Mouse (Mus musculus) gastrocnemius, postnatal 25 days (tissue): ENCODE data around the gene Foxi3. TPM values are rescaled to one million over a fixed set of nuclear protein-coding genes. Genes with fewer than 3 reads are reported as not detected.

Source experiments
- DNase-seq: peaks from one replicate; pipeline ENCODE4 v3.0.0; 2022
- total RNA-seq, 2 experiments: library from RNA; stranded (reverse); gene quantifications; 1 replicate in 1 of 2; 2 replicates in 1 of 2; pipeline ENCODE4 v1.2.3; 2021

Foxi3 gene
- total RNA-seq, 2 experiments from 2014 or later, result not detected

- no peak for DNase-seq
Observed at GRCm38 (mm10) chr6:70996123-70996723, 39.9 kb downstream of the Foxi3 start.

GRCm38 (mm10) chr6:71002656-71003055 lies 46.3 kb downstream of the Foxi3 start:
- DNase-seq, result no peak

DNA sequence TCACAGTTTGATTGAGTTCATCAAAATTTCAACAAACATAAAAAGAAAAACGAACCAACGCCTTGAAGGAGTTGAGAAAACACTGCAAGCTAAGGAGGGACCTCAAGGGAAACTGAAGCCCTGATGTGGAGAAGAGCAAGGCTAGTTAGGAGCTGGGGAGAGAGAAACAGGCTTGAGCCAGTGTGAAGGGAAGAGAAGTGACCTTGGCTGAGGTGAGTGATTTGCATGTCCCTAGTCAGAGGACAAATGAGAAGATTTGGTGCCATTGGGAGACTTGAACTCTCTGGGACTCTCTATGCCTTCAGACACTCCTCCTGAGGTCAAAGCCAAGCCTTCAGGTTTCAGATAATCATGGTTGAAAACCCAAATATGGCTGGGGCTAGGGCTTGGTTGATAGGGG lies 47.8 kb downstream of the Foxi3 start:
- no peak for DNase-seq

Other genes with a start within 250 kb of the Foxi3 start
- 10 to 100 TPM; 12.5 to 13.6 TPM for gene Rpia, start 164.3 kb upstream of the Foxi3 start, total RNA-seq
- 1 to 10 TPM; 4.9 to 5.9 TPM for gene Eif2ak3, start 112.0 kb upstream of the Foxi3 start, total RNA-seq
- gene Tex37, start 37.6 kb upstream of the Foxi3 start, total RNA-seq, result not detected
- 1 to 10 TPM; 5.1 to 6.1 TPM for gene Thnsl2, start 187.9 kb downstream of the Foxi3 start, total RNA-seq
- not detected for gene Fabp1, start 243.3 kb downstream of the Foxi3 start, total RNA-seq